Comparison of ENCODE assay signal across 7 mouse cellular contexts in genomic region chr9:108691846-108692225, GRCm38 (mm10). TPM values are rescaled to one million over a fixed set of nuclear protein-coding genes. Genes with fewer than 3 reads are reported as not detected.
A peak's percentile ranks its signal among the peaks of the same experiment; 100 is the strongest.
DNase-seq lines count a peak whose midpoint lies in the region; ATAC-seq and TF ChIP-seq lines count a peak whose summit lies in the region.

No protein-coding gene starts in this region.

- peak overlapping the region; percentile 87 for H3K9ac ChIP-seq in embryonic facial prominence, embryonic 14.5 days (ENCODE audit: low read depth, low read length)
- peak overlapping the region; percentile 82 for H3K9ac ChIP-seq in limb, embryonic 14.5 days (ENCODE audit: low read depth, low read length, severe bottlenecking)
- peak overlapping the region; percentile 88 for H3K9ac ChIP-seq in midbrain, embryonic 16.5 days (ENCODE audit: low read depth, low read length)

- peak overlapping the region; percentile 89 for H3K4me3 ChIP-seq in embryonic facial prominence, embryonic 14.5 days (ENCODE audit: low read depth, low read length)
- H3K4me3 ChIP-seq in limb, embryonic 14.5 days (replicated peaks; ENCODE audit: low read length): peak overlapping the region; percentile 82
- peak overlapping the region; percentile 92 for H3K4me3 ChIP-seq in midbrain, embryonic 16.5 days (ENCODE audit: low read depth, low read length)
- peak overlapping the region; percentile 86; the same call in 1 of the 2 replicates for H3K4me3 ChIP-seq in spleen, adult 2 months (ENCODE audit: extremely low read depth, insufficient read depth, insufficient read length)

- H3K9me3 ChIP-seq in embryonic facial prominence, embryonic 14.5 days (ENCODE audit: control insufficient read depth, low read length): no peaks in the 10 kb centered on the region
- no peaks in the 10 kb centered on the region for H3K9me3 ChIP-seq in limb, embryonic 14.5 days (ENCODE audit: control insufficient read depth, low read length)
- no peaks in the 10 kb centered on the region for H3K9me3 ChIP-seq in midbrain, embryonic 16.5 days (replicated peaks; ENCODE audit: control insufficient read depth, low read length, poor library complexity, severe bottlenecking)

- peak; percentile 93 for ATAC-seq in embryonic facial prominence, embryonic 14.5 days (ENCODE audit: low read depth)
- peak; percentile 88 for ATAC-seq in limb, embryonic 14.5 days (ENCODE audit: low FRiP score, low read depth)
- peak; percentile 89 for ATAC-seq in midbrain, embryonic 16.5 days

- peak overlapping the region; percentile 65 for H3K27ac ChIP-seq in embryonic facial prominence, embryonic 14.5 days (replicated peaks; ENCODE audit: low read depth, low read length)
- H3K27ac ChIP-seq in limb, embryonic 14.5 days (replicated peaks; ENCODE audit: low read depth, low read length): peak overlapping the region; percentile 48; the same call in 1 of the 2 replicates
- peak overlapping the region; percentile 90 for H3K27ac ChIP-seq in midbrain, embryonic 16.5 days (ENCODE audit: low read length)
- H3K27ac ChIP-seq in spleen, adult 2 months (ENCODE audit: insufficient read depth, low read length): peak overlapping the region; percentile 19; the same call in 1 of the 2 replicates

- peak; percentile 75 to 88 for DNase-seq in adrenal gland, postnatal 4 days (ENCODE audit: low spot score in 2 of 2)
- DNase-seq in embryonic facial prominence, embryonic 14.5 days (ENCODE audit: low spot score): peak; percentile 91
- peak; percentile 76 for DNase-seq in heart, adult 8-10 months (ENCODE audit: low spot score)
- DNase-seq in kidney, adult 9 months: peak; percentile 90
- DNase-seq in limb, embryonic 14.5 days (ENCODE audit: low spot score): peak; percentile 82
- DNase-seq in spleen, adult 2 months (ENCODE audit: low read depth in 1 of 2, low spot score in 2 of 2): peak; percentile 26 to 73

- peak overlapping the region; percentile 95 for H3K4me2 ChIP-seq in embryonic facial prominence, embryonic 14.5 days (ENCODE audit: low read depth, low read length)
- peak overlapping the region; percentile 89 for H3K4me2 ChIP-seq in limb, embryonic 14.5 days (replicated peaks; ENCODE audit: low read depth, low read length, severe bottlenecking)
- peak overlapping the region; percentile 92 for H3K4me2 ChIP-seq in midbrain, embryonic 16.5 days (ENCODE audit: low read length)

- peaks cover 12% of the 10 kb centered on the region for H3K4me1 ChIP-seq in embryonic facial prominence, embryonic 14.5 days (ENCODE audit: control insufficient read depth, insufficient read depth, low read length)
- peaks cover 19% of the 10 kb centered on the region for H3K4me1 ChIP-seq in limb, embryonic 14.5 days (ENCODE audit: control insufficient read depth, insufficient read depth, low read length)
- H3K4me1 ChIP-seq in midbrain, embryonic 16.5 days (ENCODE audit: control insufficient read depth, insufficient read depth, low read length): peaks cover 40% of the 10 kb centered on the region
- H3K4me1 ChIP-seq in spleen, adult 2 months (ENCODE audit: control insufficient read depth, insufficient read depth, insufficient read length): no peaks in the 10 kb centered on the region

- no peaks in the 10 kb centered on the region for H3K27me3 ChIP-seq in embryonic facial prominence, embryonic 14.5 days (replicated peaks; ENCODE audit: control insufficient read depth, insufficient read depth, low read length)
- H3K27me3 ChIP-seq in limb, embryonic 14.5 days (ENCODE audit: control insufficient read depth, insufficient read depth, low read length): no peaks in the 10 kb centered on the region
- H3K27me3 ChIP-seq in midbrain, embryonic 16.5 days (ENCODE audit: control insufficient read depth, insufficient read depth, low read depth, low read length): no peaks in the 10 kb centered on the region
- peaks cover 7% of the 10 kb centered on the region for H3K27me3 ChIP-seq in spleen, adult 2 months (ENCODE audit: control insufficient read depth, insufficient read depth, low read length)

- H3K36me3 ChIP-seq in embryonic facial prominence, embryonic 14.5 days (ENCODE audit: control insufficient read depth, insufficient read depth, low read length): no peaks in the 10 kb centered on the region
- no peaks in the 10 kb centered on the region for H3K36me3 ChIP-seq in limb, embryonic 14.5 days (ENCODE audit: control insufficient read depth, insufficient read depth, low read length)
- no peaks in the 10 kb centered on the region for H3K36me3 ChIP-seq in midbrain, embryonic 16.5 days (ENCODE audit: control insufficient read depth, insufficient read depth, low read length)
- H3K36me3 ChIP-seq in spleen, adult 2 months (ENCODE audit: control insufficient read depth, insufficient read depth, low read length): no peaks in the 10 kb centered on the region

- 1% methylated on average over 9 of the region's 42 CpGs for WGBS in embryonic facial prominence, embryonic 14.5 days
- WGBS in limb, embryonic 14.5 days: under 1% methylated on average over 42 of the region's 42 CpGs
- under 1% methylated on average over 42 of the region's 42 CpGs for WGBS in midbrain, embryonic 16.5 days
- 1% methylated on average over 41 of the region's 42 CpGs for WGBS in spleen, adult 2 months

- TF ChIP-seq CTCF in spleen, adult 2 months (IDR thresholded peaks at IDR 0.05; ENCODE audit: extremely low read depth, insufficient read depth, insufficient read length, insufficient replicate concordance): no peak

- peak; percentile 79; the same call in 1 of the 2 replicates for TF ChIP-seq POLR2A in limb, embryonic 14.5 days (IDR thresholded peaks at IDR 0.05; ENCODE audit: borderline replicate concordance, extremely low read depth, insufficient read depth, insufficient read length)
- TF ChIP-seq POLR2A in spleen, adult 2 months (IDR thresholded peaks at IDR 0.05; ENCODE audit: low read depth, low read length): no peak

RNA-seq across cellular contexts. Expression of gene Prkar2a, which starts 2.7 kb away (rescaled TPM):
- 10 to 100 TPM; 43.9 to 47.9 TPM for total RNA-seq in adrenal gland, postnatal 4 days (2021)
- polyA plus RNA-seq in embryonic facial prominence, embryonic 14.5 days (2014; fragmentation: Nextera tagmentation; extraction: Ambion mirVana): 35.3 and 36.0 TPM in 2 replicates
- total RNA-seq in heart, adult 8-10 months (2022): 10 to 100 TPM; 80.5 to 91.0 (median 88.1) TPM
- polyA plus RNA-seq in limb, embryonic 14.5 days (2012; rRNA removed): 18.5 and 20.4 TPM in 2 replicates
- 33.6 and 34.1 TPM in 2 replicates for polyA plus RNA-seq in limb, embryonic 14.5 days (2014; fragmentation: Nextera tagmentation; extraction: Ambion mirVana)
- polyA plus RNA-seq in midbrain, embryonic 16.5 days (2015; fragmentation: Nextera tagmentation; extraction: Ambion mirVana): 57.3 and 69.1 TPM in 2 replicates
- polyA plus RNA-seq in spleen, adult 2 months (2012; rRNA removed): 3.9 and 4.8 TPM in 2 replicates

RNA-seq across cellular contexts. Expression of gene Slc25a20, which starts 29.9 kb away (rescaled TPM):
- total RNA-seq in adrenal gland, postnatal 4 days (2021): 100 to 1,000 TPM in 1 of 2 experiments, 10 to 100 TPM in 1; 92.7 to 115 TPM
- 24.0 and 27.1 TPM in 2 replicates for polyA plus RNA-seq in embryonic facial prominence, embryonic 14.5 days (2014; fragmentation: Nextera tagmentation; extraction: Ambion mirVana)
- 100 to 1,000 TPM; 189 to 257 (median 218) TPM for total RNA-seq in heart, adult 8-10 months (2022)
- 16.6 and 20.7 TPM in 2 replicates for polyA plus RNA-seq in limb, embryonic 14.5 days (2012; rRNA removed)
- polyA plus RNA-seq in limb, embryonic 14.5 days (2014; fragmentation: Nextera tagmentation; extraction: Ambion mirVana): 28.2 and 29.1 TPM in 2 replicates
- 44.9 and 45.2 TPM in 2 replicates for polyA plus RNA-seq in midbrain, embryonic 16.5 days (2015; fragmentation: Nextera tagmentation; extraction: Ambion mirVana)
- 8.4 and 10.7 TPM in 2 replicates for polyA plus RNA-seq in spleen, adult 2 months (2012; rRNA removed)

RNA-seq across cellular contexts. Expression of gene Arih2, which starts 42.6 kb away (rescaled TPM):
- 10 to 100 TPM; 80.1 to 80.7 TPM for total RNA-seq in adrenal gland, postnatal 4 days (2021)
- 36.4 and 39.5 TPM in 2 replicates for polyA plus RNA-seq in embryonic facial prominence, embryonic 14.5 days (2014; fragmentation: Nextera tagmentation; extraction: Ambion mirVana)
- total RNA-seq in heart, adult 8-10 months (2022): 10 to 100 TPM; 41.7 to 50.7 (median 49.6) TPM
- polyA plus RNA-seq in limb, embryonic 14.5 days (2012; rRNA removed): 46.2 and 48.5 TPM in 2 replicates
- polyA plus RNA-seq in limb, embryonic 14.5 days (2014; fragmentation: Nextera tagmentation; extraction: Ambion mirVana): 35.7 and 39.8 TPM in 2 replicates
- polyA plus RNA-seq in midbrain, embryonic 16.5 days (2015; fragmentation: Nextera tagmentation; extraction: Ambion mirVana): 48.8 and 50.4 TPM in 2 replicates
- 28.4 and 28.8 TPM in 2 replicates for polyA plus RNA-seq in spleen, adult 2 months (2012; rRNA removed)

Comparison
In these comparisons a context has a peak if more than half of its experiments do, and no peak if none do; other contexts are left out.
1. Peak in every context shown above with its lines: DNase-seq, ATAC-seq, H3K4me3 ChIP-seq and H3K27ac ChIP-seq.
2. H3K27ac ChIP-seq: peak in every context shown above with its lines; median percentile 90 in midbrain, embryonic 16.5 days; 65 in embryonic facial prominence, embryonic 14.5 days; 48 in limb, embryonic 14.5 days; 19 in spleen, adult 2 months.